ENCODE assay signal across 9 mouse cellular contexts in genomic region chrX:169053907-169054476, GRCm38 (mm10).
DNase-seq lines count a peak whose midpoint lies in the region; ATAC-seq and TF ChIP-seq lines count a peak whose summit lies in the region.
"Had no signal": no experiment of that assay in that cellular context is flagged by ENCODE, and none has a peak within 500 bp of the region (broad histone marks: within the 10 kb centered on the region; RNA-seq: fewer than 3 reads in every experiment).

No protein-coding gene starts in this region.

- H3K4me1 ChIP-seq in intestine, embryonic 14.5 days (replicated peaks; ENCODE audit: control insufficient read depth, insufficient read depth, low read length), result no peaks in the 10 kb centered on the region
- H3K4me1 ChIP-seq in intestine, postnatal 0 days (replicated peaks; ENCODE audit: control insufficient read depth, insufficient read depth, low read length), result no peaks in the 10 kb centered on the region
- no peaks in the 10 kb centered on the region for H3K4me1 ChIP-seq in kidney, postnatal 0 days (replicated peaks; ENCODE audit: insufficient read depth, low read length)

- no peaks in the 10 kb centered on the region for H3K36me3 ChIP-seq in intestine, embryonic 14.5 days (ENCODE audit: control insufficient read depth, insufficient read depth, low read length)
- H3K36me3 ChIP-seq in intestine, postnatal 0 days (ENCODE audit: control insufficient read depth, insufficient read depth), result no peaks in the 10 kb centered on the region
- no peaks in the 10 kb centered on the region for H3K36me3 ChIP-seq in kidney, postnatal 0 days (ENCODE audit: insufficient read depth, low read length)

- ATAC-seq in intestine, embryonic 14.5 days (replicated peaks; ENCODE audit: low FRiP score, low TSS enrichment, low read depth), result no peak
- no peak for ATAC-seq in intestine, postnatal 0 days
- ATAC-seq in kidney, postnatal 0 days (replicated peaks; ENCODE audit: low FRiP score, low read depth), result no peak

- no peaks in the 10 kb centered on the region for H3K27me3 ChIP-seq in intestine, embryonic 14.5 days (replicated peaks; ENCODE audit: control insufficient read depth, insufficient read depth, low read length)
- 0 out of 2 replicates have a peak, but pooled peaks cover 3% of the 10 kb centered on the region for H3K27me3 ChIP-seq in intestine, postnatal 0 days (replicated peaks; ENCODE audit: control insufficient read depth, insufficient read depth, low read length)
- no peaks in the 10 kb centered on the region for H3K27me3 ChIP-seq in kidney, postnatal 0 days (ENCODE audit: insufficient read depth, low read length)

- H3K9ac ChIP-seq in intestine, embryonic 14.5 days (ENCODE audit: low read length), result no peak overlapping the region
- H3K9ac ChIP-seq in intestine, postnatal 0 days (ENCODE audit: low read depth, low read length), result no peak overlapping the region
- H3K9ac ChIP-seq in kidney, postnatal 0 days (ENCODE audit: low read depth, low read length), result no peak overlapping the region

- 27% methylated on average over 5 of the region's 5 CpGs for WGBS in intestine, embryonic 14.5 days
- WGBS in intestine, postnatal 0 days, result 52% methylated on average over 5 of the region's 5 CpGs
- 39% methylated on average over 5 of the region's 5 CpGs for WGBS in kidney, postnatal 0 days

- TF ChIP-seq CTCF in intestine, postnatal 0 days (IDR thresholded peaks at IDR 0.05; ENCODE audit: low read depth), result no peak
- TF ChIP-seq CTCF in kidney, postnatal 0 days (IDR thresholded peaks at IDR 0.05; ENCODE audit: low read depth), result no peak

- no peak overlapping the region for H3K4me2 ChIP-seq in intestine, embryonic 14.5 days (ENCODE audit: low read length)
- no peak overlapping the region for H3K4me2 ChIP-seq in intestine, postnatal 0 days (replicated peaks; ENCODE audit: low read depth)
- H3K4me2 ChIP-seq in kidney, postnatal 0 days (ENCODE audit: low read length), result no peak overlapping the region
- H3K4me2 ChIP-seq: midbrain, embryonic 11.5 days had no signal

- H3K9me3 ChIP-seq in intestine, embryonic 14.5 days (ENCODE audit: control insufficient read depth, low read length), result no peaks in the 10 kb centered on the region
- H3K9me3 ChIP-seq in intestine, postnatal 0 days (ENCODE audit: control insufficient read depth), result no peaks in the 10 kb centered on the region
- H3K9me3 ChIP-seq in kidney, postnatal 0 days (replicated peaks; ENCODE audit: low read length), result no peaks in the 10 kb centered on the region

- peak overlapping the region; percentile 51; the same call in 1 of the 2 replicates for H3K27ac ChIP-seq in intestine, embryonic 14.5 days (ENCODE audit: low read depth)
- H3K27ac ChIP-seq in intestine, postnatal 0 days (ENCODE audit: low read depth, low read length), result no peak overlapping the region
- H3K27ac ChIP-seq in kidney, postnatal 0 days, result no peak overlapping the region

- no peak overlapping the region for H3K4me3 ChIP-seq in intestine, embryonic 14.5 days (ENCODE audit: low read depth, low read length)
- no peak overlapping the region for H3K4me3 ChIP-seq in intestine, postnatal 0 days (ENCODE audit: low read depth, low read length)
- H3K4me3 ChIP-seq in kidney, postnatal 0 days (replicated peaks; ENCODE audit: low read depth, low read length), result no peak overlapping the region

- no peak for DNase-seq in intestine, embryonic 14.5 days (ENCODE audit: low spot score)
- peak; percentile 6 for DNase-seq in A20 (ENCODE audit: low read depth, low spot score)
- DNase-seq in gastrocnemius, postnatal 10 days, result peak; percentile 3
- DNase-seq in kidney, postnatal 0 days (ENCODE audit: low spot score), result peak; percentile 4
- no peak for DNase-seq in spleen, postnatal 10 days (ENCODE audit: low spot score in 2 of 2)
- no peak for DNase-seq in frontal cortex, postnatal 36 days (ENCODE audit: low spot score in 2 of 2)
- DNase-seq in right cerebral cortex, postnatal 4 days, result no peak

Comparison
In these comparisons a context has a peak if more than half of its experiments do, and no peak if none do; other contexts are left out.
1. DNase-seq: peak in A20 (single experiment), gastrocnemius, postnatal 10 days (single experiment) and kidney, postnatal 0 days (single experiment); none in intestine, embryonic 14.5 days (single experiment), spleen, postnatal 10 days (0 of 2), frontal cortex, postnatal 36 days (0 of 2) and right cerebral cortex, postnatal 4 days (single experiment).